Mouse (Mus musculus) heart, adult 2 months (tissue): ENCODE measurements around the gene Bbs7. TPM values are rescaled to one million over a fixed set of nuclear protein-coding genes. Genes with fewer than 3 reads are reported as not detected.
"Not testable (repeated sequence)": the region's sequence is repeated elsewhere in the genome, so short reads cannot be mapped to it uniquely, and the experiment has no call there.

Source experiments
- DNase-seq, 2 experiments: peaks; one replicate each; pipeline ENCODE4 v3.0.0; 2021
- H3K27ac ChIP-seq: fragments of 200-600 bp; 2 replicates; pipeline ENCODE4 v1.8.1; 2022
- H3K27me3 ChIP-seq: fragments of 200-500 bp; 2 replicates; pipeline ENCODE4 v1.6.1; 2012; ENCODE audit warnings: mild to moderate bottlenecking, low read length, inconsistent platforms, mixed read lengths; ENCODE audit not compliant: control insufficient read depth, insufficient read depth
- H3K36me3 ChIP-seq: fragments of 200-500 bp; 2 replicates; pipeline ENCODE4 v1.6.1; 2012; ENCODE audit warnings: low read length, inconsistent platforms; ENCODE audit not compliant: control insufficient read depth, insufficient read depth
- H3K4me1 ChIP-seq: fragments of 200-500 bp; 2 replicates; pipeline ENCODE4 v1.6.1; 2011; ENCODE audit warnings: low read length; ENCODE audit not compliant: control insufficient read depth, insufficient read depth
- H3K4me3 ChIP-seq: fragments of 200-600 bp; 2 replicates; pipeline ENCODE4 v1.8.1; 2022
- H3K79me2 ChIP-seq: fragments of 200-500 bp; replicated peaks from 2 replicates; pipeline ENCODE4 v1.6.1; 2012; ENCODE audit warnings: mild to moderate bottlenecking, inconsistent platforms, low read length, moderate library complexity, mixed read lengths; ENCODE audit not compliant: control insufficient read depth, insufficient read depth
- H3K9ac ChIP-seq: fragments of 200-500 bp; 2 replicates; pipeline ENCODE4 v1.6.1; 2012; ENCODE audit warnings: low read depth, mild to moderate bottlenecking, control low read depth, inconsistent platforms, low read length, mixed read lengths
- CTCF ChIP-seq: fragments of 200-600 bp; IDR thresholded peaks from 2 replicates; pipeline ENCODE4 v1.8.1; 2022; ENCODE audit warnings: antibody characterized with exemption, mild to moderate bottlenecking, moderate library complexity
- EP300 ChIP-seq: fragments of 200-500 bp; IDR thresholded peaks from 2 replicates; pipeline ENCODE4 v1.6.1; 2011; ENCODE audit warnings: low read depth, low read length, control low read depth; ENCODE audit not compliant: insufficient read depth
- POLR2A ChIP-seq: fragments of 200-500 bp; IDR thresholded peaks from 2 replicates; pipeline ENCODE4 v1.6.1; 2011; ENCODE audit warnings: mild to moderate bottlenecking, low read depth, low read length, control low read depth; ENCODE audit not compliant: insufficient read depth
- WGBS: fragments of 180-500 bp; shearing (Covaris S2); methylation state at CpG from one replicate; pipeline ENCODE4 v1.1.7; 2018; 5-methylcytosine and 5-hydroxymethylcytosine counted together
- intact Hi-C: fragments of 180-260 bp; cut with DNase I; formaldehyde crosslinking; loops from one replicate; pipeline ENCODE4 v1.15.1; 2025
- long read RNA-seq: library from polyadenylated mRNA; stranded (forward); transcript quantifications from one replicate; pipeline ENCODE4 v2.0.0, GENCODE M21; 2021
- polyA plus RNA-seq: library from polyadenylated mRNA; depleted of rRNA; stranded (reverse); fragments of >200 nt; gene quantifications from 2 replicates; pipeline ENCODE4 v1.2.3, GENCODE M21; 2012; rRNA removed
- total RNA-seq, 2 experiments: library from RNA; stranded (reverse); gene quantifications; 2 replicates each; pipeline ENCODE4 v1.2.3; 2021

Bbs7 gene
- total RNA-seq (1 to 10 TPM; 4.9 to 6.8 TPM), polyA plus RNA-seq (1.6 and 3.9 TPM in 2 replicates)
- long read RNA-seq, transcript Bbs7-203 (19 exons, 2,687 nt): major isoform, 12 of 13 reads
- long read RNA-seq, partial matches to known transcripts: 0 of 13 reads
- long read RNA-seq, other reads (novel, unspliced or antisense): 1 of 13 reads

DNA sequence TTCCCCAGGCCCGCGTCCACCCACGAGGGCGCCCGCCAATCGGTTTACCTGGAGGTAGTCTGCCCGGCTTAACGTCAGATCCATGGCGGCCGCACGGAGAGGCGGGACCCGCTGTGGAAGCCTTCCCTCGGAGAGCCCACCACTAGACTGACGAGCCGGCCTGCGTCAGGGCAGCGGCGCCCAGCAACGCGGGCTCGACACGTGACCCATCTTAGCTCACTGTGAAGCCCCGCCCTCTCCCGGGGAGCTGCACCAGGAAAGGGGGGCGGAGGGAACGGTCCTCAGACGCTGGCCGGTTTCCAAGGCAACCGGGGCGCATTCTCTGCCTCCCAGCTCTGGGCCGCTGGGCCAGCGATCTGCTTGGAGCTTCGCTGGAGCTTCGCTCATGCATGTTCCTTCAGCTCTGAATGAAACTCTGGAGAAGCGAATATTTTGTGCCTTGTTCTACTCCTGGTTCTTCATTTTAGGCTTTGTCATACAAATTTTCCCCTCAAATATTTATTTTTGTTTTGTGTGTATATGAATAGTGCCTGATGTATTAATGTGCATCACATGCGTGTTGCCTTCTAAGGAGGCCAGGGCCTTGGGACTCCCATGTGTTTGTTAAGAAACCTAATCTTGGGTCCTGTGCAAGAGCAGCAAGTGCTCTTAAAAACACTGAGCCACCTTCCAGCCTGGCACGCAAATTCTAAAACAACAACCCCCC lies at the start of gene Bbs7:
TSS of gene Bbs7 (minus strand) at position 276 of the 706 bp plus-strand sequence.
- Histone ChIP-seq H3K36me3 (no peaks in the 10 kb centered on the region), H3K27ac (peak within 1 kb of the TSS; percentile 62), H3K27me3 (no peaks in the 10 kb centered on the region), H3K79me2 (no peaks in the 10 kb centered on the region), H3K4me1 (peaks cover 3% of the 10 kb centered on the region), H3K9ac (peak within 1 kb of the TSS; percentile 79), H3K4me3 (peak within 1 kb of the TSS; percentile 66)
- TF ChIP-seq EP300 (no peak), POLR2A (peak; percentile 60; the same call in 1 of the 2 replicates)
- DNase-seq: peak; percentile 90 to 93
- intact Hi-C loops: no loop called here
- 4% methylated on average over 37 of the region's 38 CpGs for WGBS

DNA sequence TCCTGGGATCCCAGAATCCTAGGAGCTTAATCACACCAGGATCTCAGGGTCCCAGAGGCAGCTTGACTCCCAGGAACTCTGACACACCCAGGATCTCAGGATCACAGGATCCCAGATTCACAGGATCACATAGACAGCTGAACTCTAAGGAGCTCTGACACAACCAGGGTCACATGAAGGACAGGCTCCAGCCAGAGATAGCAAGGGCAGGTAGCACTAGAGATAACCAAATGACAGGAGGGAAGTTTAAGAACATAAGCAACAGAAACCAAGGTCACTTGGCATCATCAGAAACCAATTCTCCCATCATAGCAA lies 31.9 kb upstream of the Bbs7 start:
- H3K9ac ChIP-seq, intact Hi-C loops, H3K27me3 ChIP-seq, H3K4me1 ChIP-seq, H3K36me3 ChIP-seq, DNase-seq, H3K27ac ChIP-seq, H3K79me2 ChIP-seq, H3K4me3 ChIP-seq: not testable (repeated sequence)

DNA sequence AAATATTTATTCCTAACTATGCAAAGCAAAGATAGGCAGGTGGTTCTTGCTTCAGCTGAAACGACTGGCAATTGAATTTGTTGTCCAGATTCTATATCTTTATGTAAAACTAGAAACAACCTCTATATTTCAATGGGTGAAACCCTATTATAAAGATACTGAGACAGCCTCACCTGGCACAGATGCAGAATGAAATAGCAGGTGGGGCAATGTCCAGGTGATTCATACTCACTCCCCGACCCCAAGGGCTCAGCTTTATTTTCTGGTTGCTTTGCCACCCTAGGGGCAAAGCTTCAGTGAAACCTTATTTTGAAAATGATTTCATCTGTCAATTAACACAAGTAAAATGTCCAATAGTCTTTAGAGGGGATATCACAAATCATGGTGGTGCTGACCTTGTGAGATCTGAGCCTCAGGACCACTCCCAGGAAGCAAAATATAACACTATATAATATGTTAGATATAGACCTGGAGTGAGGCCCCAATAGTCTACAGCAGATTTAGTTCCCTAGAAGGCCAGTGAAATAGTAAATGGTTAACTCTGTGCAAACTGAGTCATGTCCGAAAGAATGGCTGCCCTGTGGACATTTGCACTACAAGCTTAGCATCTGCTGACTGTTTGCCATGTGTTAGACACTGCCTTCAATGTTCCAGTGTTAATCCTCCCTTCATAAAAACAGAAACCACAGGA lies 31.4 kb upstream of the Bbs7 start:
- H3K27me3 ChIP-seq: no peaks in the 10 kb centered on the region
- intact Hi-C loops: no loop called here
- no peak overlapping the region for H3K4me3 ChIP-seq
- no peak for TF ChIP-seq CTCF
- no peak for TF ChIP-seq EP300
- no peak for TF ChIP-seq POLR2A
- no peaks in the 10 kb centered on the region for H3K4me1 ChIP-seq
- WGBS: 83% methylated on average over 3 of the region's 3 CpGs
- no peak overlapping the region for H3K27ac ChIP-seq
- no peaks in the 10 kb centered on the region for H3K36me3 ChIP-seq
- H3K79me2 ChIP-seq: no peaks in the 10 kb centered on the region
- H3K9ac ChIP-seq: no peak overlapping the region
- no peak for DNase-seq

DNA sequence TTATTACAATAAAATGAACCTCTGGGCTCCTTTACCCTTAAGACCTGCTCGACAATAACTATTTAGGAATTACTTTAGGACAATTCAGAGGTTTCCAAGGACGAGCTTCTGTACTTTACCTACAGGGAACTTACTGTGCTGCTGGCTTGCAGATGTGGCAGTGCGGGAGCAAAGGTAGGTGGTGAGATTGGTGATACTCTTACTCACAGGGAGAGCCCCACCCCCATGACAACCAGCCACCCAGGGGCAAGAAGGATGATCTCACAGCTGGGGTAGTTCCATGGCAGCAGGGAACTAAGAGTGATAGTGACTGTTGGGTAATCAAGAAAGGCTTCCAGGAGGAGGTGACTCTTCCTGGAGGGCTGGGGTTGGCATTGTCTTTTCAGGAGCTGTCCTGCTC lies 30.1 kb upstream of the Bbs7 start:
- Histone ChIP-seq H3K27ac (no peak overlapping the region), H3K4me1 (no peaks in the 10 kb centered on the region), H3K4me3 (no peak overlapping the region), H3K36me3 (no peaks in the 10 kb centered on the region), H3K27me3 (no peaks in the 10 kb centered on the region), H3K9ac (no peak overlapping the region), H3K79me2 (no peaks in the 10 kb centered on the region)
- WGBS: 84% methylated on average over 3 of the region's 3 CpGs
- no peak for DNase-seq
- intact Hi-C loops: no loop called here
- TF ChIP-seq POLR2A (no peak), CTCF (no peak), EP300 (no peak)

DNA sequence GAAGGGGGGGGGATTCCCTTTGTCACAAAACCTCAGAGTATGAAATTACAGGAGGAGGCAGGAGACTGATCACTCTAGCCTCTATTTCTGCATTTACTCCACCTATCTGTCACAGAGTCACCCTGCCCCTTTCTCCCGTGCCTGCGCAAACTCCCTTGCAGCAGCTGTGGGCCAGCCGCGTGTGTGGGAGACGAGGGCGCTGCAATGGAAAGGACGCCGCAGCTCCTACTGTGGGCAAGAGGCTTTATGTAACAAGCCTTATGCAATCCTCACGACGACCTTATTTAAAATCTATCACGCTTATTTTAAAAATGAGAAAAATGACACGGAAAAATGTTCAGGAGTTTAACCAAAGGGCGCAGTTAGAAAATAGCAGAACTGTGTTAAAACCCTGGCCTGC lies 29.5 kb upstream of the Bbs7 start:
- WGBS: 83% methylated on average over 13 of the region's 13 CpGs
- Histone ChIP-seq H3K4me3 (no peak overlapping the region), H3K27ac (no peak overlapping the region), H3K36me3 (no peaks in the 10 kb centered on the region), H3K27me3 (no peaks in the 10 kb centered on the region), H3K79me2 (no peaks in the 10 kb centered on the region), H3K9ac (no peak overlapping the region), H3K4me1 (no peaks in the 10 kb centered on the region)
- no peak for DNase-seq
- no peak for TF ChIP-seq POLR2A
- TF ChIP-seq CTCF: no peak
- TF ChIP-seq EP300: no peak
- intact Hi-C loops: no loop called here

DNA sequence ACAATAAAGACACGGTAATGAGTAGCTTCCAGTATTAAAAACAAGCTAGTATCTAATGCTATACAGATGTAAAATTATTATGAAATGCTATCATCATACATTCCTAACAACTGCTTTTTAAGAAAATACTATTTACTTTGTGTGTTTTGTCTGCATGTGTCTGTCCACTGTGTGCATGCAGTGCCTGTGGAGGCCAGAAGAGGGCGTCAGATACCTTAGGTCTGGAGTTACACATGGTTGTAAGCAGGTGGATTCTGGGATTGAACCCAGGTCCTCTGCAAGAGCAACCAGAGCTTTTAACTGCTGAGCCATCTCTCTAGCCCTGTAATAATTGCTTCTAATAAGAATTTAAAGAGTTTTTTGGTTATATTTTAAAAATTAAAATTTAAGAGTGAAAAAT lies 27.5 kb upstream of the Bbs7 start:
- no peak for DNase-seq
- intact Hi-C loops: no loop called here
- no peak overlapping the region for H3K9ac ChIP-seq
- H3K4me3 ChIP-seq: no peak overlapping the region
- H3K27me3 ChIP-seq: no peaks in the 10 kb centered on the region
- H3K79me2 ChIP-seq: no peaks in the 10 kb centered on the region
- no peaks in the 10 kb centered on the region for H3K4me1 ChIP-seq
- 60% methylated on average over 2 of the region's 2 CpGs for WGBS
- no peaks in the 10 kb centered on the region for H3K36me3 ChIP-seq
- H3K27ac ChIP-seq: no peak overlapping the region
- no peak for TF ChIP-seq EP300
- no peak for TF ChIP-seq POLR2A
- peak; percentile 48 for TF ChIP-seq CTCF
